Mouse (Mus musculus) heart, adult 2 months (tissue): ENCODE measurements around the gene Txnrd1. TPM values are rescaled to one million over a fixed set of nuclear protein-coding genes. Genes with fewer than 3 reads are reported as not detected.

Experiments
- DNase-seq, 2 experiments: peaks; one replicate each; pipeline ENCODE4 v3.0.0; 2021
- H3K27ac ChIP-seq: fragments of 200-600 bp; 2 replicates; pipeline ENCODE4 v1.8.1; 2022
- H3K27me3 ChIP-seq: fragments of 200-500 bp; 2 replicates; pipeline ENCODE4 v1.6.1; 2012; ENCODE audit warnings: mild to moderate bottlenecking, low read length, inconsistent platforms, mixed read lengths; ENCODE audit not compliant: control insufficient read depth, insufficient read depth
- H3K36me3 ChIP-seq: fragments of 200-500 bp; 2 replicates; pipeline ENCODE4 v1.6.1; 2012; ENCODE audit warnings: low read length, inconsistent platforms; ENCODE audit not compliant: control insufficient read depth, insufficient read depth
- H3K4me1 ChIP-seq: fragments of 200-500 bp; 2 replicates; pipeline ENCODE4 v1.6.1; 2011; ENCODE audit warnings: low read length; ENCODE audit not compliant: control insufficient read depth, insufficient read depth
- H3K4me3 ChIP-seq: fragments of 200-600 bp; 2 replicates; pipeline ENCODE4 v1.8.1; 2022
- H3K79me2 ChIP-seq: fragments of 200-500 bp; replicated peaks from 2 replicates; pipeline ENCODE4 v1.6.1; 2012; ENCODE audit warnings: mild to moderate bottlenecking, inconsistent platforms, low read length, moderate library complexity, mixed read lengths; ENCODE audit not compliant: control insufficient read depth, insufficient read depth
- H3K9ac ChIP-seq: fragments of 200-500 bp; 2 replicates; pipeline ENCODE4 v1.6.1; 2012; ENCODE audit warnings: low read depth, mild to moderate bottlenecking, control low read depth, inconsistent platforms, low read length, mixed read lengths
- CTCF ChIP-seq: fragments of 200-600 bp; IDR thresholded peaks from 2 replicates; pipeline ENCODE4 v1.8.1; 2022; ENCODE audit warnings: antibody characterized with exemption, mild to moderate bottlenecking, moderate library complexity
- EP300 ChIP-seq: fragments of 200-500 bp; IDR thresholded peaks from 2 replicates; pipeline ENCODE4 v1.6.1; 2011; ENCODE audit warnings: low read depth, low read length, control low read depth; ENCODE audit not compliant: insufficient read depth
- POLR2A ChIP-seq: fragments of 200-500 bp; IDR thresholded peaks from 2 replicates; pipeline ENCODE4 v1.6.1; 2011; ENCODE audit warnings: mild to moderate bottlenecking, low read depth, low read length, control low read depth; ENCODE audit not compliant: insufficient read depth
- WGBS: fragments of 180-500 bp; shearing (Covaris S2); methylation state at CpG from one replicate; pipeline ENCODE4 v1.1.7; 2018; 5-methylcytosine and 5-hydroxymethylcytosine counted together
- intact Hi-C: fragments of 180-260 bp; cut with DNase I; formaldehyde crosslinking; loops from one replicate; pipeline ENCODE4 v1.15.1; 2025
- polyA plus RNA-seq: library from polyadenylated mRNA; depleted of rRNA; stranded (reverse); fragments of >200 nt; gene quantifications from 2 replicates; pipeline ENCODE4 v1.2.3, GENCODE M21; 2012
- total RNA-seq, 2 experiments: library from RNA; stranded (reverse); gene quantifications; 2 replicates each; pipeline ENCODE4 v1.2.3; 2021

Txnrd1 gene
- total and polyA plus RNA-seq, 3 experiments: 21.3 to 61.1 (median 56.8) TPM

- no peak overlapping the region for H3K9ac ChIP-seq
- H3K79me2 ChIP-seq: no peaks in the 10 kb centered on the region
- intact Hi-C loops: no loop called here
- no peak overlapping the region for H3K4me3 ChIP-seq
- H3K27ac ChIP-seq: no peak overlapping the region
- peak; percentile 48 for TF ChIP-seq CTCF
- no peak for TF ChIP-seq EP300
- no peak for TF ChIP-seq POLR2A
- no peaks in the 10 kb centered on the region for H3K36me3 ChIP-seq
- H3K4me1 ChIP-seq: no peaks in the 10 kb centered on the region
- 77% methylated on average over 16 of the region's 16 CpGs for WGBS
- DNase-seq: no peak
- no peaks in the 10 kb centered on the region for H3K27me3 ChIP-seq
Observed at GRCm38 (mm10) chr10:82876076-82876796, 42.5 kb downstream of the Txnrd1 start.

GRCm38 (mm10) chr10:82887354-82887753, 53.6 kb downstream of the Txnrd1 start:
- TF ChIP-seq CTCF (no peak), POLR2A (no peak), EP300 (no peak)
- no peaks in the 10 kb centered on the region; the same call in 1 of the 2 replicates for H3K36me3 ChIP-seq
- H3K4me1 ChIP-seq: no peaks in the 10 kb centered on the region
- intact Hi-C loops: no loop called here
- WGBS: 87% methylated on average over 6 of the region's 6 CpGs
- no peak overlapping the region for H3K9ac ChIP-seq
- H3K79me2 ChIP-seq: no peaks in the 10 kb centered on the region
- no peak overlapping the region for H3K4me3 ChIP-seq
- DNase-seq: no peak
- H3K27ac ChIP-seq: no peak overlapping the region
- H3K27me3 ChIP-seq: no peaks in the 10 kb centered on the region

- intact Hi-C loops: no loop called here
- Histone ChIP-seq H3K36me3 (no peaks in the 10 kb centered on the region; the same call in 1 of the 2 replicates), H3K27ac (no peak overlapping the region), H3K79me2 (no peaks in the 10 kb centered on the region), H3K27me3 (no peaks in the 10 kb centered on the region), H3K4me1 (no peaks in the 10 kb centered on the region), H3K9ac (no peak overlapping the region), H3K4me3 (no peak overlapping the region)
- DNase-seq: no peak
- 72% methylated on average over 8 of the region's 8 CpGs for WGBS
- TF ChIP-seq EP300 (no peak), CTCF (no peak), POLR2A (no peak)
Observed at GRCm38 (mm10) chr10:82888576-82888975, 54.8 kb downstream of the Txnrd1 start.

GRCm38 (mm10) chr10:82889447-82889973, 55.8 kb downstream of the Txnrd1 start:
- TF ChIP-seq POLR2A (no peak), EP300 (0 out of 2 replicates have a peak, but pooled peaks have one; percentile 47)
- intact Hi-C loops: no loop called here

GRCm38 (mm10) chr10:82890936-82891335, 57.2 kb downstream of the Txnrd1 start:
- H3K79me2 ChIP-seq: no peaks in the 10 kb centered on the region
- TF ChIP-seq CTCF (no peak), POLR2A (no peak), EP300 (no peak)
- H3K27ac ChIP-seq: no peak overlapping the region
- H3K4me1 ChIP-seq: no peaks in the 10 kb centered on the region
- H3K4me3 ChIP-seq: no peak overlapping the region
- no peak for DNase-seq
- H3K27me3 ChIP-seq: no peaks in the 10 kb centered on the region
- no peaks in the 10 kb centered on the region; the same call in 1 of the 2 replicates for H3K36me3 ChIP-seq
- no peak overlapping the region for H3K9ac ChIP-seq
- WGBS: 68% methylated on average over 2 of the region's 2 CpGs
- intact Hi-C loops: no loop called here

More at GRCm38 (mm10) chr10:82889447-82889973, 55.8 kb downstream of the Txnrd1 start:
- no peak overlapping the region for H3K4me3 ChIP-seq
- no peaks in the 10 kb centered on the region for H3K27me3 ChIP-seq
- peak; percentile 65 to 78 for DNase-seq
- H3K36me3 ChIP-seq: no peaks in the 10 kb centered on the region; the same call in 1 of the 2 replicates
- no peak overlapping the region for H3K9ac ChIP-seq
- H3K4me1 ChIP-seq: no peaks in the 10 kb centered on the region
- H3K79me2 ChIP-seq: no peaks in the 10 kb centered on the region
- no peak overlapping the region; the same call in 1 of the 2 replicates for H3K27ac ChIP-seq
- WGBS: 26% methylated on average over 9 of the region's 9 CpGs

GRCm38 (mm10) chr10:82891427-82891826, 57.7 kb downstream of the Txnrd1 start:
- no peak for DNase-seq
- H3K36me3 ChIP-seq: no peaks in the 10 kb centered on the region; the same call in 1 of the 2 replicates
- intact Hi-C loops: no loop called here

More at GRCm38 (mm10) chr10:82891427-82891826, 57.7 kb downstream of the Txnrd1 start:
- 88% methylated on average over 7 of the region's 7 CpGs for WGBS
- H3K27me3 ChIP-seq: no peaks in the 10 kb centered on the region
- no peaks in the 10 kb centered on the region for H3K4me1 ChIP-seq
- H3K4me3 ChIP-seq: no peak overlapping the region
- H3K27ac ChIP-seq: no peak overlapping the region
- no peaks in the 10 kb centered on the region for H3K79me2 ChIP-seq
- no peak for TF ChIP-seq POLR2A
- TF ChIP-seq EP300: no peak
- no peak for TF ChIP-seq CTCF
- no peak overlapping the region for H3K9ac ChIP-seq
